Mouse (Mus musculus): ENCODE measurements around the gene Zfhx3. TPM values are rescaled to one million over a fixed set of nuclear protein-coding genes. Genes with fewer than 3 reads are reported as not detected.

Zfhx3 gene
- total and polyA plus RNA-seq, 3 experiments: 0.23 to 2.5 TPM; not detected in 1

DNA sequence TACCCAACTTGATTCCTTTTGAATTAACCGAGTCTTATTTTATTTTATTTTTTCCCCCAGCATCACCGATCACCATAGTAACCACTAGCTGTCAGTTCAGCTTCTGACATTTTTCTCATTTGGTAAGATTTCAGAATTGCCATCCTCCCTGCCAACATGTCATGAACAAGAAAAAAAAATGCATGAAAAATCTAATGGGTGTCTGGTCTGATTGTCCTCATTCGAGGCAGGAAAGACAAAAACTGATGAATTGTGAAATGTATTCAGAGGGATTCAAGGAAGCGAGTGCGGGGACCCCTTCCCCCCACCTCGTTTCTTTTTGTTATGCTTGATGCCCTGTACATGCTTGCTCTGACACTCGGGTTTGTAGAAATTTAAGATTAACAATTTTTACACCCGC, 15.1 kb downstream of the Zfhx3 start:
- Histone ChIP-seq H3K4me3 (ENCODE audit: control insufficient read depth in 1 of 2, insufficient read depth in 1 of 2, low read depth in 2 of 2, low read length in 2 of 2) (no peak overlapping the region), H3K9ac (ENCODE audit: control insufficient read depth, low read depth, low read length, poor library complexity, severe bottlenecking) (no peak overlapping the region), H3K4me1 (ENCODE audit: control insufficient read depth in 1 of 2, insufficient read depth in 2 of 2, low read length in 2 of 2) (no peaks in the 10 kb centered on the region), H3K27me3 (ENCODE audit: control insufficient read depth in 1 of 2, insufficient read depth in 2 of 2, low read length in 2 of 2) (no peaks in the 10 kb centered on the region), H3K36me3 (ENCODE audit: control insufficient read depth in 1 of 2, insufficient read depth in 2 of 2, low read length in 2 of 2) (no peaks in the 10 kb centered on the region), H3K27ac (ENCODE audit: control insufficient read depth, low read depth, low read length) (no peak overlapping the region), H3K9me3 (replicated peaks; ENCODE audit: insufficient read depth, low read length) (no peaks in the 10 kb centered on the region), H3K79me2 (ENCODE audit: control insufficient read depth, insufficient read depth, low read length, poor library complexity) (no peaks in the 10 kb centered on the region)
- TF ChIP-seq TCF12 (IDR thresholded peaks at IDR 0.05; ENCODE audit: low read depth, low read length) (no peak), KAT2A (conservative IDR thresholded peaks at IDR 0.05; ENCODE audit: low read depth, low read length) (no peak), NRF1 (IDR thresholded peaks at IDR 0.05; ENCODE audit: insufficient read depth, low read depth, low read length, poor library complexity, severe bottlenecking) (no peak), MAZ (IDR thresholded peaks at IDR 0.05; ENCODE audit: low read depth, low read length) (no peak), E2F4 (IDR thresholded peaks at IDR 0.05; ENCODE audit: borderline replicate concordance, low read depth, low read length) (no peak), RAD21 (IDR thresholded peaks at IDR 0.05; ENCODE audit: low read depth, low read length) (no peak), RCOR1 (IDR thresholded peaks at IDR 0.05; ENCODE audit: low read depth, low read length) (no peak), ZMIZ1 (IDR thresholded peaks at IDR 0.05; ENCODE audit: low read depth, low read length) (no peak)
- DNase-seq (ENCODE audit: low read depth, low spot score): no peak

DNA sequence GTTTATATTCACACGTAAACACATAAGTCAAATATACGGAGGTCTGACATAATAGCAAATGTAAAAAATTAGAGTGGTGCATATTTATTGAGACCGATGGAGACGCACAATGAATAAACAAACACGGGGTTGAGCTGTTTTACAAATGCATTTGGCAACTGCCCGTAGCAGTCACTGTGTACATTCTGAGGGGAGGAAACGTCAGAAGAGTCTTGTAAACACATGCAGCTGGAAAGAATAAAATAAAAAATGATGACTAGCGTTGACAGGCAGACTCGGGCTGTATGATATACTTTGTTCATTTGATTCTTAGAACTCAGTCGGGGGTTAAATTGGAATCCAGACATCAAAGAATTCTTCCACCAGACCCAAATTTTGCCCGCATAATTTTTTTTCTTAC, 18.0 kb downstream of the Zfhx3 start:
- Histone ChIP-seq H3K9ac (ENCODE audit: control insufficient read depth, low read depth, low read length, poor library complexity, severe bottlenecking) (no peak overlapping the region), H3K79me2 (ENCODE audit: control insufficient read depth, insufficient read depth, low read length, poor library complexity) (no peaks in the 10 kb centered on the region), H3K36me3 (ENCODE audit: control insufficient read depth in 1 of 2, insufficient read depth in 2 of 2, low read length in 2 of 2) (no peaks in the 10 kb centered on the region), H3K4me1 (ENCODE audit: control insufficient read depth in 1 of 2, insufficient read depth in 2 of 2, low read length in 2 of 2) (no peaks in the 10 kb centered on the region), H3K27ac (ENCODE audit: control insufficient read depth, low read depth, low read length) (no peak overlapping the region), H3K9me3 (replicated peaks; ENCODE audit: insufficient read depth, low read length) (no peaks in the 10 kb centered on the region), H3K27me3 (ENCODE audit: control insufficient read depth in 1 of 2, insufficient read depth in 2 of 2, low read length in 2 of 2) (no peaks in the 10 kb centered on the region), H3K4me3 (ENCODE audit: control insufficient read depth in 1 of 2, insufficient read depth in 1 of 2, low read depth in 2 of 2, low read length in 2 of 2) (no peak overlapping the region)
- no peak for DNase-seq (ENCODE audit: low read depth, low spot score)
- TF ChIP-seq TBP (IDR thresholded peaks at IDR 0.05; ENCODE audit: low read depth, low read length) (no peak), MYB (IDR thresholded peaks at IDR 0.05; ENCODE audit: low read depth, low read length) (no peak), MXI1 (IDR thresholded peaks at IDR 0.05; ENCODE audit: low read depth, low read length) (no peak), ZNF384 (IDR thresholded peaks at IDR 0.05; ENCODE audit: low read depth, low read length) (no peak), RAD21 (IDR thresholded peaks at IDR 0.05; ENCODE audit: low read depth, low read length) (no peak)

DNA sequence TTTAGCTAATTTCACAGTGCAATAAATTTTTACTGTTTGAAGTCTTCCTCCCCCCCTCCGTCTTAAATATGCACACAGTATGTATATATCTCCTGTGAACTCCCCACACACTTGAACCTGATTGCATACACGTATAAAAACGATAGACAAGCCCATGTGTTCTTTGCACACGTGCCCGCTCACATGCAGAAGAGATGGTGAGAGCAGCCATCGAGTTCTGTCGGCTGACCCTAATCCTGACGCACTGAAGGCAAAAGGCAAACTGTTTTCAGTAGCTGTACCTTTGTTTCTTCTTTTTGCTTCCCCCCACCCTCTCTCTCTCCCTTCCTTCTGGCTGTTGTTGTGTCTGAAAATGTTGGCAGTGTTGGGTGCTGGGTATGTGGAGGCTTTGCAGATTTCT, 18.4 kb downstream of the Zfhx3 start:
- Histone ChIP-seq H3K9me3 (replicated peaks; ENCODE audit: insufficient read depth, low read length) (no peaks in the 10 kb centered on the region), H3K79me2 (ENCODE audit: control insufficient read depth, insufficient read depth, low read length, poor library complexity) (no peaks in the 10 kb centered on the region), H3K9ac (ENCODE audit: control insufficient read depth, low read depth, low read length, poor library complexity, severe bottlenecking) (no peak overlapping the region), H3K4me3 (ENCODE audit: control insufficient read depth in 1 of 2, insufficient read depth in 1 of 2, low read depth in 2 of 2, low read length in 2 of 2) (no peak overlapping the region), H3K27me3 (ENCODE audit: control insufficient read depth in 1 of 2, insufficient read depth in 2 of 2, low read length in 2 of 2) (no peaks in the 10 kb centered on the region), H3K27ac (ENCODE audit: control insufficient read depth, low read depth, low read length) (no peak overlapping the region), H3K4me1 (ENCODE audit: control insufficient read depth in 1 of 2, insufficient read depth in 2 of 2, low read length in 2 of 2) (no peaks in the 10 kb centered on the region), H3K36me3 (ENCODE audit: control insufficient read depth in 1 of 2, insufficient read depth in 2 of 2, low read length in 2 of 2) (no peaks in the 10 kb centered on the region)
- DNase-seq (ENCODE audit: low read depth, low spot score): no peak
- TF ChIP-seq JUND (IDR thresholded peaks at IDR 0.05; ENCODE audit: low read depth, low read length) (no peak), BHLHE40 (IDR thresholded peaks at IDR 0.05; ENCODE audit: borderline replicate concordance, low read depth, low read length) (no peak), TAL1 (IDR thresholded peaks at IDR 0.05; ENCODE audit: low read length) (no peak), MAZ (IDR thresholded peaks at IDR 0.05; ENCODE audit: low read depth, low read length) (no peak), RCOR1 (IDR thresholded peaks at IDR 0.05; ENCODE audit: low read depth, low read length) (no peak), POLR2AphosphoS5 (IDR thresholded peaks at IDR 0.05; ENCODE audit: borderline replicate concordance, low read depth, low read length) (no peak), MAFK (IDR thresholded peaks at IDR 0.05; ENCODE audit: borderline replicate concordance, low read depth, low read length) (no peak), CHD2 (IDR thresholded peaks at IDR 0.05; ENCODE audit: low read length) (no peak), NELFE (IDR thresholded peaks at IDR 0.05; ENCODE audit: low read depth, low read length) (no peak), KAT2A (conservative IDR thresholded peaks at IDR 0.05; ENCODE audit: low read depth, low read length) (no peak), E2F4 (IDR thresholded peaks at IDR 0.05; ENCODE audit: borderline replicate concordance, low read depth, low read length) (no peak), ZNF384 (IDR thresholded peaks at IDR 0.05; ENCODE audit: low read depth, low read length) (no peak)

Data from MEL (cell line).